Mouse (Mus musculus) spleen, adult 18-20 months (tissue): ENCODE measurements around the gene Ptprg.
"Not testable (repeated sequence)": the region's sequence is repeated elsewhere in the genome, so short reads cannot be mapped to it uniquely, and the experiment has no call there.

Source experiments
- DNase-seq, 2 experiments: peaks; one replicate each; pipeline ENCODE4 v3.0.0; 2022; ENCODE audit warnings: mixed read lengths in 2 of 2

Gene Ptprg

DNA sequence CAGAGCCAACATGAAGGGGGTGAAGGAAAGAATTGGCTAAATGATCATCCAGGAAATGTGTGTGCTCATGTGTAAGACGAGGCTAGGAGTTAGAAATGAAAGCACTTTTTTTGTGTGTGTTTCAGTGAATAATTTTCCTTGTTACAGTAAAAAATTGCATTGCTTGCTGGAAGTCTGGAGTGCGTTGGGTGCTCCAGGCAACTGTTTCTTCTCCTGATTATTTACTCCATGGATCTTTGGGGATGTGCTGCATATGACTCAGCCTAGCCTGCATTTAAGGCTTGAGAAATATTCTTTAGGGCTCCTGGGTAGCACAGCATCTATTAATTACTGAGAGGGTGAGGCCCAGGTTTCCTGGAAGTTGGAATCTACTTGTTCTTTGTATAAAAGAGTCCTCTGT is 435.6 kb downstream of the Ptprg start:
- DNase-seq, result no peak

DNA sequence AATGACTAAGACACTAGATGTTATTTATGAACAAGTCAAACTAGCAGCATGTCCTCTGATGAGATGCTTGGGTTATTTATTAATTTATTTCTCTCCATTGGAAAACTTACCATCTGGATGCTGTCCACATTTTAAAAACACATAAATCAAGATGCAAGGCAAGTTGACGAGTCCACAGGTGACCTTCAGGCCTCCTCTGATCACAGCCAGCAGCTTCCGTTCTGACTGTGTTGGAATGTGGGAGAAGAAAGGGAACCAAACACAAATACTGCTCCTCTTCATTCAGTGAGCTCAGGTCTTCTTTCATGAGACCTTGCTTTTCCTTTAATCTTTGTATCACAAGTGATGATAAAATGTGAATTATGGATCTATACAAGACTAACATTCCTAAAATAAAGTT is 437.8 kb downstream of the Ptprg start:
- no peak for DNase-seq

- DNase-seq, result no peak
These were observed 438.8 kb downstream of the Ptprg start for GRCm38 (mm10) chr14:11992111-11992510.

- DNase-seq, result no peak
These were observed 439.2 kb downstream of the Ptprg start for GRCm38 (mm10) chr14:11992534-11992933.

DNA sequence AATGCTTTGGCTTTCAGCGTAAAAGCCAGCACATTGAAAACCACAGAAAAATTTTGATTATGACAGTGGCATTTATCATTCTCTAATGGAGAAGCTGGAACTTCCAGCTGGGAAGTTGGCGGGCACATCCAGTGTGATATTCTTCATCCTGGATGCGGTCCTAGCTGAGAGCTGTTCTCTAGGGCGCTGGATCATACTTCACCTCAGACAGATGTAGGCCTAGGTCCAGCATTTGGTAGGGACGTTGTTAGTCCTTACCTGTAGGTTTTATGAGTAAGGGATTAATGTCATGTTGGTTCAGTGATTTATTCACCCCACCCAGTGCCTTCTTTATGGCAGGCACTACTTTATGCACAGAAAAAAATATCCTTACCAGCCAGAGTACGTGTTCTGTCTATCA is 444.2 kb downstream of the Ptprg start:
- no peak for DNase-seq

DNA sequence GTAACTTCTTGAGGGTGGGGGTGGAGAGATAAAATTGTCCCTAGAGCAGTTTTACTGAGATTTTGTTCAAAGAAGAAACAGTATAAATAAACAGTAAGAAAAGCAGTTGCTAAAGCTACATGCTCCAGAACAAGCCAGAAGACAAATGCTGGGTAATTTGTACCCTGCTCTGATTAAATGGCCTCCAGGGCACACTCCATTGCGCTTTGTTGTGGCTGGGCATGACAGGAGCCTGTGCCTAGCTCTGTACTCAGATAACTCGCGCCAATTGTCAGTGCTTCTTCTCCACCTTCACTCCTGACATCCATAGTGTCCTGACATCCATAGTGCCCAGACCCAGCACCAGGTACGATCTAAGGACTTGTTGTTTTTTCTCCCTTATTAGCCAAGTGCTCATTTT is 445.1 kb downstream of the Ptprg start:
- DNase-seq, result no peak

DNA sequence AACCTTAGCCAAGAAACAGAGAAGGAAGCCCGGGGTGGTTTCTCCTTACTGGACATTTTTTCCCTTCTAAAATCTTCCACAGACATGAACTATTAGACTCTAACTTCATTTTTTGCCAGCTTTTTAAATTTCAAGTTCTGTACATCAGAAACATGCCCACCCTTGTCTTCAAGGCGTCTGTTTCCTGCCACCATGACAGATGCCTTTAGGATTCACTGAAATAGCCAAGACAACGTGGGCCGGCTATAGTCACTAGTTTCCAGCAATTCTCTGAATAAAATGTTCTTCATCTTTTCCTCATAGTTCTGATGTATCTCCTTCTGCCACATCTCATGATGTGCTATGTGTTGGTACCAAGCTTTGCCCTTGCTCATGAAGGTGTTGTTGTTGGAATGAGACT is 450.7 kb downstream of the Ptprg start:
- DNase-seq, result no peak

GRCm38 (mm10) chr14:12011766-12012165 is 458.4 kb downstream of the Ptprg start:
- no peak for DNase-seq

- DNase-seq, result no peak
These were observed 472.7 kb downstream of the Ptprg start for GRCm38 (mm10) chr14:12025812-12026728.

DNA sequence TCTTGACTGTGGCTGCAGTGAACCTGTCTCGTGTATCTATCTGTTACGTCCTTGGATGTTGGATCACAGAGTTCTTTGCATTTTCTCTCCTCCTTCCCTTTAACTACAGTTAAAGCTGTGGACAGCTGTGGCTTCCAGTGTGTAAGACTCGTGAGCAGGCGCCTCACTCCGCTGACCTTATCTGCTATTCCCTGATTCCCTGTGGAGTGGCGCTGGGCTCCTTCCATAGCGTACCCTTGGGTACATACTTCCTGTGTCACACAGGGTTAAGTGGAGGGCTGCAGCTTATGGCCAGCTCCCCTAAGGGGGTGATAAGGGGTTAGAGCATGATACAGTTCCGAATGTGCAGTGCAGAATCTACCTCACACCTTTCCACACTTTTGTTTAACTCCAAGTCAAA is 473.9 kb downstream of the Ptprg start:
- no peak for DNase-seq

DNA sequence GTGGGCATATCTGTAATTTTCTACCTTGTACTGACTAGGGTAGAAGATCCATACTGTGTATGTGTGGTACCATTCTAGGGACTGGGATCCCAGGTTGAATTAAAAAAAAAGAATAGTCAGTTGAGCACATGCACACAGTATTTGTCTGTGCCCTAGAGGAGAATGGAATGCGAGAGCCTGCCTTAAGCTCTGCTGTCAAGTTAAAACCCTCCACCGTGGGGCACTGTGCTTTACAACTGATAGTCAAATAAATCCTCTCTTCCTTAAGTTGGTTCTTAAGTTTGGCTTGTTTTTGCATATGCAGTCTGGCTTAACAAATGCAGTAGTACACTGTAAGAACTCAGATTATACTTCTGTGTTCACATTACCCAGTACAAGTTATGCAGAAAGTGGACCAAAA is 476.6 kb downstream of the Ptprg start:
- no peak for DNase-seq

DNA sequence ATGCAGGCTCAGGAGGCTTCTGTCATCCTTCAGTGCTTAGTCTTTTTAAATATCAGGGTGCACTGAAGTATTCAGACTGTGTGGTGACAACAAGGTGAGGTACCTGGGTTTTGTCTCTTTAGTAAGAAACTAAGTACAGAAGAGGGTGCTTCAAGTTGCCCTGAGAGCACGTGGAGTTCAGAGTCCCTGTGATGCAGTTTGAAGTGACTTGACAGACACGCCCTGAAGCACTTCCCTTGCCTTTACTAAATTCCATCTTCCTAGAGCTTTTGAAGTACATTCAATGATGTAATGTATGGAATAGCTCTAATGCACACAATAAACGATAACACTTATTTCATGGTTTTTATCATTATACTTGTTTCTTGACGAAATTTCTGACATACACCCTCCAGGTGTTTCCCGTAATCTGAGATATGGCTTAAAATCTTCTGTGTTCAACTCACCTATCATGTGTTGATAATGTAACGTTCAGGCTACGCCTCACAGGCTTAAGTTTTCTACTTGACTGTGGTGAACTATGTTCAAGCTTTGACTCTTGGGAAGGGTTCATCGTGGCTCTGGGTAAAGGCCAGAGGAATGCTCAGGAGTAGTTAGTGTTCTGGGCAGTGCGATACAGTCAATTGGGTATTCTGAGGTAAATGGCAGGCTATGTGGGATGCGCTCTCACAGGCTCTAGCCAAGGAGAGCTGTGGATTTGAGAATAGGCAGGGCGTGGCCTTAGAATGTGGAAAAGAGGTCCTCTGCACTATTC is 483.4 kb downstream of the Ptprg start:
- DNase-seq, result no peak

- DNase-seq, result no peak
These were observed 486.4 kb downstream of the Ptprg start for GRCm38 (mm10) chr14:12039743-12040142.

DNA sequence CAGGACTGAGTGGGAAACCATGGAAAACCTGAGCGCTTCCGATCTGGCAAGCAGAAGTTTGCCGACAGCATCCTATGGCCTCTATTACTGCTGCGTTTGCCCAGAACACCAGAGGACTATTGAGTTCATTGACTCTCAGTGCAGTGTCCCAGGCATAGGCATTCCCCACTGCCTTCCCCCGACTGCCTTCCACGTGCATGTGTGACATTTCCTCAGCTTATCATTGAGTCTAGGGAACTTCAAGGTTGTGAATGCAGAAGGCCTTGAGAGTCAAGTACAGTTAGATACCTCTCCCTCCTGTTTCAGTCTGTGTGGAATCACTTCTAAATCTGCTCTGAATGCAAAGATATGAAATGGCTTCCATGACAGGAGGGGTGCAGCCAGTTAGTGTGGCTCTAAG is 488.2 kb downstream of the Ptprg start:
- DNase-seq, result no peak

DNA sequence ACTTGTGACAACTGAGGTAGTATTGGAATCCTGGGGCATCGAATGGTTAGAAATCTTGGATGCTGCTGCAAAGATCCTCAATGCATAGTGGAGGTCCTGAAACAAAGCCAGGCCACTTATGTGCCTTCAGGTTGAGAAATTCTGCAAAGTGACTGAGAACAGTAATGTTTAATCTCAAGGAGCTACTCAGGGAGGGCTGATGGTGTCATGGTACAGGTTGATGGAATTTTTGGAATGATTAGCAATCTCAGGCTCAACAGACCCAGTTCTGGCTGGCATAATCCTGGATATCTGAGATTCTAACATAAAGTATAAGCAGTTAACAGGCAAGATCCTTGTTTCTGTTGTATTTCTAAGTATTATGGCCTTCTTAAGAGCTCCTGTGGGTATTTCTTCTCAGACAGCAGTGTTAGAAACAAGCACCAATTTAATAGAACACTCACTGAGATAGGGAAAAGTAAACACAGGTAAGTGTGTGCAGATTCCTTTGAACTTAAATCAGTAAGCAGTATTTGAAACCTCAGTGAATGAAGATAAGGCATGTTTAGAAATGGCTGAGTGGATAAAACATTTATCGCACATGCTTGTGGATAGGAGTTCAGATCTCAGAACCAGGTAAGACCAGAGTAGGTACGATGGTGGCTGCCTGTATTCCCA is 493.0 kb downstream of the Ptprg start:
- no peak for DNase-seq

DNA sequence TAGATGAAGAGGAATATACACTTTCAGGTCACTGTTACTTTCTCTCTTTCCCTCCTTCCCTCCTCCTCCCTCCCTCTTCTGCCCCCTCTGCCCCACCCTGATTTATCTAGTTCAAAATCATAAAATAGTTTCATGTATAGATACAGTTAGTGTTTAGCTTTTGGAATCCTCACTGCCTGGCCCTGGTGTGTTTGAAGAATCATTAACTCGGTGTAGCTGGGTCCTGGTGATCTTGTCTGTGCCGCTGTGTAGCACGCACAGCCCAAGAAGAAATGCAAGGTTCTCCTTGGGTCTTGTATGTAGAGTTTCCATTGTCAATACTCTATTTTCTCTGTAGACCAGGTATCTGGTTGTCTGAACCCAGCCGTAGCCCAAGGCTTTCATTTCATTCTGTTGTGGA is 494.3 kb downstream of the Ptprg start:
- no peak for DNase-seq

GRCm38 (mm10) chr14:12056912-12057524 is 503.7 kb downstream of the Ptprg start:
- DNase-seq, result no peak

- DNase-seq, result no peak
These were observed 504.5 kb downstream of the Ptprg start for GRCm38 (mm10) chr14:12057856-12058255.

DNA sequence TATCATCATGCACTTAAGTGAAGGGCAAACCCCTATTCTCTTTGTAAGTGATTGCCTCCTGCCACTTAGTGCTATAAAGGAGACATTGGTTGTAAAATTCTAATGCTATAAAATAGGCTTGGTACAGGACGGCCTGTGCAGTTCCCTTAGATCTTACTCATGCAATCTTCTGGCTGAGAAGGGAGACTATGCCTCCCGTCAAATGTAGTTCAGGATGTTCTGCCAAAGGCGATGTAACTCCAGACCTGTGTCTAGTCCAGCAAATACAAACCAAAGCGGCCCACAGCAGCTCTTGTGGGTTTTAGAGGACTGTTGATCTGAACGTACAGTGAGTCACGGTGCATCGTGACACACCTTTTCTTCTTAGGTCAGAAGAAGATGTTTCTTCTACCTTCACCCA is 505.8 kb downstream of the Ptprg start:
- no peak for DNase-seq

GRCm38 (mm10) chr14:12061313-12061712 is 508.0 kb downstream of the Ptprg start:
- not testable (repeated sequence) for DNase-seq

GRCm38 (mm10) chr14:12062628-12063360 is 509.5 kb downstream of the Ptprg start:
- DNase-seq, result no peak

- DNase-seq, result no peak
These were observed 511.7 kb downstream of the Ptprg start for GRCm38 (mm10) chr14:12065001-12065400.
